Mouse (Mus musculus): Measurements from ENCODE around the gene Srsf11.

The Srsf11 gene

GRCm38 (mm10) chr3:157979619-157980018, 56.8 kb downstream of the Srsf11 start:
- DNase-seq (ENCODE audit: low spot score) = no peak

GRCm38 (mm10) chr3:157973236-157973635, 63.2 kb downstream of the Srsf11 start:
- no peak for DNase-seq (ENCODE audit: low spot score)

- no peak for DNase-seq (ENCODE audit: low spot score)
These were observed 65.3 kb downstream of the Srsf11 start for GRCm38 (mm10) chr3:157971151-157971550.

Data from testis, postnatal 10 days (tissue).